In the genomic region with DNA sequence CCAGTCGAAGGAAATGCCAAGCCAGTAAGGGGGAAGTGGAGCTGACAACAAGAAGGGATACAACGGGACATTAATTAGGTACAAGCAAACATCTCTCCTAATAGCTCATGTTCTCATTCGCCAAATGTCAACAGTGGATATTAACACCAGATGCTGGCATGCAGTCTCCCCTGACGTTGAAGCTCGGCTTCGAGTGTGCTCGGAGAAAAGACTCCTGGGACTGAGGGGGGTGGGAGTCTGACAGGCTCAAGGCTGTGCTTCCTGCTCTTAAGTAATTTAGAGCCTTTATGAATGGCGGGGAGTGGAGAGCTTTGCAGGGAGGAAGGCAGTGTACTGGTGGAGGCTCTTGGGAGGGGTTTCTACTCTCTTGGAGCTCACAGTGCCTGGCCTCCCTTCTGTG, we compare ENCODE assay signal across 8 mouse cellular contexts.
DNase-seq lines count a peak whose midpoint lies in the region; ATAC-seq and TF ChIP-seq lines count a peak whose summit lies in the region.

No protein-coding gene starts in this region.

- H3K4me3 ChIP-seq in gastrocnemius, adult 2 months: peak overlapping the region; percentile 50
- no peak overlapping the region for H3K4me3 ChIP-seq in hindbrain, embryonic 16.5 days (ENCODE audit: low read length)

- no peaks in the 10 kb centered on the region for H3K36me3 ChIP-seq in hindbrain, embryonic 16.5 days (ENCODE audit: control insufficient read depth, insufficient read depth, low read length)

- H3K27me3 ChIP-seq in hindbrain, embryonic 16.5 days (replicated peaks; ENCODE audit: control insufficient read depth, insufficient read depth, low read length): no peaks in the 10 kb centered on the region

- H3K9me3 ChIP-seq in hindbrain, embryonic 16.5 days (ENCODE audit: control insufficient read depth, low read length): no peaks in the 10 kb centered on the region

- 22% methylated on average over 8 of the region's 8 CpGs for WGBS in hindbrain, embryonic 16.5 days

- H3K27ac ChIP-seq in gastrocnemius, adult 2 months: peak overlapping the region; percentile 53; the same call in 1 of the 2 replicates
- no peak overlapping the region for H3K27ac ChIP-seq in hindbrain, embryonic 16.5 days (ENCODE audit: low read depth, low read length)

- no peak for TF ChIP-seq CTCF in gastrocnemius, adult 2 months (IDR thresholded peaks at IDR 0.05)

- peaks cover 22% of the 10 kb centered on the region for H3K4me1 ChIP-seq in hindbrain, embryonic 16.5 days (ENCODE audit: control insufficient read depth, insufficient read depth, low read depth, low read length)

- peak; percentile 32 for DNase-seq in layer of hippocampus, adult 9-11 months
- DNase-seq in layer of hippocampus, postnatal 14 days (ENCODE audit: low spot score in 2 of 2): no peak
- DNase-seq in gastrocnemius, adult 2 months: peak; percentile 68
- peak; percentile 41 for DNase-seq in lung, postnatal 25 days (ENCODE audit: low spot score)
- DNase-seq in thymus, postnatal 10 days (ENCODE audit: low spot score in 2 of 2): no peak
- no peak for DNase-seq in cerebellum, postnatal 4 days (ENCODE audit: low spot score in 2 of 2)
- no peak for DNase-seq in urinary bladder, adult 18-20 months (ENCODE audit: low spot score in 2 of 2)

- intact Hi-C loops in gastrocnemius, adult 2 months (cut with DNase I): no loop called here

- H3K9ac ChIP-seq in hindbrain, embryonic 16.5 days (ENCODE audit: low read depth, low read length): no peak overlapping the region

- ATAC-seq in hindbrain, embryonic 16.5 days: 0 out of 2 replicates have a peak, but pooled peaks have one; percentile 24

- no peak overlapping the region for H3K4me2 ChIP-seq in hindbrain, embryonic 16.5 days (ENCODE audit: low read length)

Comparison
In these comparisons a context has a peak if more than half of its experiments do, and no peak if none do; other contexts are left out.
1. DNase-seq: peak in layer of hippocampus, adult 9-11 months (single experiment), gastrocnemius, adult 2 months (single experiment) and lung, postnatal 25 days (single experiment); none in layer of hippocampus, postnatal 14 days (0 of 2), thymus, postnatal 10 days (0 of 2), cerebellum, postnatal 4 days (0 of 2) and urinary bladder, adult 18-20 months (0 of 2).